Mouse (Mus musculus): ENCODE measurements around the gene Sgsm2. TPM values are rescaled to one million over a fixed set of nuclear protein-coding genes. Genes with fewer than 3 reads are reported as not detected.

The Sgsm2 gene
- polyA plus RNA-seq, 1 experiment from 2014 or later, result 2.4 TPM

DNA sequence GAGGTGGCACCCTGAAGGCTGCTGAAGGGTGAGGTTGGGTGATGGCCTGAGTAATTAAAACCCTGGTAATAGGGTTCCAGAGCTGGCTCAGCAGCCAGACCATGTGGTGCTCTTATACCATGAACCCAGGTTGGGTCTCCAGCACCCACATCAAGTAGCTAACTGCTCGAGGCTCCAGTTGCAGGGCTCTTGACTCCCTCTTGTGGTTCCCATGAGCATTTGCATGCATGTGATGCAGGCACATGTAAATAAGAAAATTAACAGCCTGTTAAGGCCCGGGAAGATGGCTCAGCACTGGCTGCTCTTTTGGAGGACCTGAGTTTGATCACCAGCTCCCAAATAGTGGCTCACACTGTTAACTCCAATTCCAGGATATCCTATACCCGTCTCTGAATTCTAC, 51.1 kb downstream of the Sgsm2 start:
- Histone ChIP-seq H3K4me1 (replicated peaks; ENCODE audit: control insufficient read depth, insufficient read depth, low read length) (no peaks in the 10 kb centered on the region), H3K9ac (ENCODE audit: low read depth, low read length) (no peak overlapping the region), H3K4me2 (replicated peaks; ENCODE audit: low read depth) (no peak overlapping the region), H3K27me3 (replicated peaks; ENCODE audit: control insufficient read depth, insufficient read depth, low read length) (no peaks in the 10 kb centered on the region), H3K36me3 (ENCODE audit: control insufficient read depth, insufficient read depth) (peaks cover 22% of the 10 kb centered on the region), H3K27ac (ENCODE audit: low read depth, low read length) (no peak overlapping the region), H3K4me3 (ENCODE audit: low read depth, low read length) (no peak overlapping the region), H3K9me3 (ENCODE audit: control insufficient read depth) (no peaks in the 10 kb centered on the region)
- no peak for ATAC-seq
- 67% methylated on average over 3 of the region's 3 CpGs for WGBS
- TF ChIP-seq CTCF (IDR thresholded peaks at IDR 0.05; ENCODE audit: low read depth), result peak; percentile 68

DNA sequence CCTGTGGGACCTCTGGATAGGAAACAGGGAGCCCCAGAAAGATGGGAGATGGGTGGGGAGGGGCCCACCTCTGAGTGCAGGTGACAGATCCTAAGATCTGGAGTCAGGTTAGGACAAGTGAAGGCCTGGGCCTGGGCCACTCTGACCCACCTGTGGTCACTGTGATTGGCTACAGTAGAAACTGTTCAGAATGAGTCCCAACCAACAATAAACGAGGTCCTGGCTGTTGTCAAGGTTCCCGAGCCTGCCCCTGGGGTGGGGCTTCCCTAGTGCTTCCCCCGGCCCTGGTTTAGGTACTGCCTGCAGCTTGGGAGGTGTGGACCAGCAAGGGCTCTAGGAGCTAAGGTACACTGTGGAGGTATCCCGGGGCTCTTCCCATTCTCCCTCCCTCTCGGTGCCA, 53.1 kb downstream of the Sgsm2 start:
- Histone ChIP-seq H3K4me2 (replicated peaks; ENCODE audit: low read depth) (no peak overlapping the region), H3K4me1 (replicated peaks; ENCODE audit: control insufficient read depth, insufficient read depth, low read length) (no peaks in the 10 kb centered on the region), H3K9me3 (ENCODE audit: control insufficient read depth) (no peaks in the 10 kb centered on the region), H3K4me3 (ENCODE audit: low read depth, low read length) (no peak overlapping the region), H3K9ac (ENCODE audit: low read depth, low read length) (no peak overlapping the region), H3K27ac (ENCODE audit: low read depth, low read length) (no peak overlapping the region; the same call in 1 of the 2 replicates), H3K27me3 (replicated peaks; ENCODE audit: control insufficient read depth, insufficient read depth, low read length) (no peaks in the 10 kb centered on the region), H3K36me3 (ENCODE audit: control insufficient read depth, insufficient read depth) (peaks cover 22% of the 10 kb centered on the region)
- TF ChIP-seq CTCF (IDR thresholded peaks at IDR 0.05; ENCODE audit: low read depth), result no peak
- no peak for ATAC-seq
- 69% methylated on average over 5 of the region's 5 CpGs for WGBS

DNA sequence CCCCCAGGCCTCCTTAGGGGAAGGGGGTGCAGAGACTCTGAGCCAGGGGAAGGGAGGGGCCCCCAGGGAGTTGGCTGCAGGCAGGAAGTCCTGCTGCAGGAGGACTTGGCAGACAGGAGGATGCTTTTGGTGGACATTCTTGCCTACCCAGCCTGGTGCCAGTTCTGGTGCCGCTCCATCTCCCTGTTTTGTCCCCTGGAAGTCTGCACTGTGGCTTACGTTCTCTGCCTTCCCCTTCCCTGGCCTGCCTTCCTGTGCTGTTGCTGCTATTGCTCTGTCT, 53.5 kb downstream of the Sgsm2 start:
- WGBS, result 83% methylated on average over 2 of the region's 2 CpGs
- no peak overlapping the region; the same call in 1 of the 2 replicates for H3K27ac ChIP-seq (ENCODE audit: low read depth, low read length)
- no peak overlapping the region for H3K4me3 ChIP-seq (ENCODE audit: low read depth, low read length)
- peaks cover 22% of the 10 kb centered on the region for H3K36me3 ChIP-seq (ENCODE audit: control insufficient read depth, insufficient read depth)
- H3K9me3 ChIP-seq (ENCODE audit: control insufficient read depth), result no peaks in the 10 kb centered on the region
- no peaks in the 10 kb centered on the region for H3K27me3 ChIP-seq (replicated peaks; ENCODE audit: control insufficient read depth, insufficient read depth, low read length)
- H3K4me1 ChIP-seq (replicated peaks; ENCODE audit: control insufficient read depth, insufficient read depth, low read length), result no peaks in the 10 kb centered on the region
- ATAC-seq, result no peak
- no peak overlapping the region for H3K4me2 ChIP-seq (replicated peaks; ENCODE audit: low read depth)
- H3K9ac ChIP-seq (ENCODE audit: low read depth, low read length), result no peak overlapping the region
- no peak for TF ChIP-seq CTCF (IDR thresholded peaks at IDR 0.05; ENCODE audit: low read depth)

DNA sequence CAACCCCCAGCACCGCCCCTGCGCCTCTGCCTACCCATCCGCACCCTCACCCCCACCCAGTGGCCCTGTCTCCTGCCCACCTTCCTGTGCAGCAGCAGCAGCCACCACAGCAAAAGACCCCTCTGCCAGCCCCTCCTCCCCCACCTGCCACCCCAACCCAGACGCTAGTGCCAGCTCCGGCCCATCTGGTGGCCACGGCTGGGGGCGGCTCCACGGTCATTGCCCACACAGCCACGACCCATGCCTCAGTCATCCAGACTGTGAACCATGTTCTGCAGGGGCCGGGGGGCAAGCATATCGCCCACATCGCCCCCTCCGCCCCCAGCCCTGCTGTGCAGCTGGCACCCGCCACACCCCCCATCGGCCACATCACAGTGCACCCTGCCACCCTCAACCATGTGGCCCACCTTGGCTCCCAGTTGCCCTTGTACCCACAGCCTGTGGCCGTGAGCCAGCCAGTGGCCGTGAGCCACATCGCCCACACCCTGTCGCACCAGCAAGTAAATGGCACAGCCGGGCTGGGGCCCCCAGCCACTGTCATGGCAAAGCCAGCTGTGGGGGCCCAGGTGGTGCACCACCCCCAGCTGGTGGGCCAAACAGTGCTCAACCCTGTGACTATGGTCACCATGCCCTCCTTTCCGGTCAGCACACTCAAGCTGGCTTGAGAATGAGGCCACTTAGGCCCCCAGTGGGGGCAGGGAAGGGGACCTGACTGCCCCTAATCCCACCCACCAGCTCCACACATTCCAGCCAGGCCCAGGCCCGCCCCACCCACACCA, 54.0 kb downstream of the Sgsm2 start:
- no peak for ATAC-seq
- Histone ChIP-seq H3K4me2 (replicated peaks; ENCODE audit: low read depth) (no peak overlapping the region), H3K9ac (ENCODE audit: low read depth, low read length) (no peak overlapping the region), H3K36me3 (ENCODE audit: control insufficient read depth, insufficient read depth) (peaks cover 22% of the 10 kb centered on the region), H3K9me3 (ENCODE audit: control insufficient read depth) (no peaks in the 10 kb centered on the region), H3K27me3 (replicated peaks; ENCODE audit: control insufficient read depth, insufficient read depth, low read length) (no peaks in the 10 kb centered on the region), H3K27ac (ENCODE audit: low read depth, low read length) (no peak overlapping the region; the same call in 1 of the 2 replicates), H3K4me3 (ENCODE audit: low read depth, low read length) (no peak overlapping the region), H3K4me1 (replicated peaks; ENCODE audit: control insufficient read depth, insufficient read depth, low read length) (no peaks in the 10 kb centered on the region)
- WGBS, result 90% methylated on average over 22 of the region's 22 CpGs
- no peak for TF ChIP-seq CTCF (IDR thresholded peaks at IDR 0.05; ENCODE audit: low read depth)

DNA sequence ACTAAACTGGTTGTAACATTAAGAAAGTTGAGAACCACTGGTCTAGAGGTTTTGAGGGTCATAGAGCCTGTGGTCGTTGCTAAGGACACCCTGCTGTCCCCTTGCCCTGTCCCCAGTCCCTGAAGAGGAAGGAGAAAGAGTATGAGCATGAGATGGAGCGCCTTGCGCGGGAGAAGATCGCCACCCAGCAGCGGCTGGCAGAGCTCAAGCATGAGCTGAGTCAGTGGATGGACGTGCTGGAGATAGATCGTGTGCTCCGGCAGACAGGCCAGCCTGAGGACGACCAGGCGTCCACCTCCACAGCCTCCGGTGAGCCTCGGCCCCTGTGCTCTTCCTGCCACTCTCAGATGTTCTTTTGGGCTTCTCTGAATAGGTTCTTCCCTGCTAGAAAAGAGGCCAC, 54.8 kb downstream of the Sgsm2 start:
- ATAC-seq, result no peak

DNA sequence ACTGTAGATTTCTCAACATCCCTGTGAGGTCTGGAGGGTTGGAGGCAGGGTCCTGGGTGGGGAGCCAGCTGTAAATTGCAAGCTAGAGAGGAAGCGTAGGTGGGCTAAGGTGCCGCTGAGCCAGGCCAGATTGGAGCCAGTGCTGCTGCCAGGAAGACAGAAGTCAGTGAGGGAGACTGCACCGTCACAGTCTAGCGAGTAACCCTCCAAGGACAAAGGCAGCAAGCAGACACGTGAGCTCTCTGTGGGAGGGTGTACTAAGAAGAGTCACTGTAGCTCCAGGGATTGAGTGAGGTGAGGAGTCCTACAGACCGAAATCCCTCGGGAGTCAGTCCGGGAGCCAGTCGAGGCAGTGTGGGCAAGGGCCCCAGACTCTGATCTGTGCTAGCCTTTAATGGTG, 55.5 kb downstream of the Sgsm2 start:
- no peak overlapping the region for H3K9ac ChIP-seq (ENCODE audit: low read depth, low read length)
- ATAC-seq, result no peak
- H3K4me2 ChIP-seq (replicated peaks; ENCODE audit: low read depth), result no peak overlapping the region
- WGBS, result 93% methylated on average over 9 of the region's 9 CpGs
- H3K4me3 ChIP-seq (ENCODE audit: low read depth, low read length), result no peak overlapping the region
- peaks cover 6% of the 10 kb centered on the region; the same call in 1 of the 2 replicates for H3K4me1 ChIP-seq (replicated peaks; ENCODE audit: control insufficient read depth, insufficient read depth, low read length)
- H3K36me3 ChIP-seq (ENCODE audit: control insufficient read depth, insufficient read depth), result peaks cover 27% of the 10 kb centered on the region
- H3K27me3 ChIP-seq (replicated peaks; ENCODE audit: control insufficient read depth, insufficient read depth, low read length), result no peaks in the 10 kb centered on the region
- no peak overlapping the region for H3K27ac ChIP-seq (ENCODE audit: low read depth, low read length)
- H3K9me3 ChIP-seq (ENCODE audit: control insufficient read depth), result no peaks in the 10 kb centered on the region
- no peak for TF ChIP-seq CTCF (IDR thresholded peaks at IDR 0.05; ENCODE audit: low read depth)

More for the DNA sequence above, 54.8 kb downstream of the Sgsm2 start:
- H3K36me3 ChIP-seq (ENCODE audit: control insufficient read depth, insufficient read depth), result peaks cover 22% of the 10 kb centered on the region
- peaks cover 5% of the 10 kb centered on the region; the same call in 1 of the 2 replicates for H3K4me1 ChIP-seq (replicated peaks; ENCODE audit: control insufficient read depth, insufficient read depth, low read length)
- H3K9me3 ChIP-seq (ENCODE audit: control insufficient read depth), result no peaks in the 10 kb centered on the region
- no peak overlapping the region for H3K9ac ChIP-seq (ENCODE audit: low read depth, low read length)
- TF ChIP-seq CTCF (IDR thresholded peaks at IDR 0.05; ENCODE audit: low read depth), result no peak
- WGBS, result 79% methylated on average over 13 of the region's 13 CpGs
- no peak overlapping the region for H3K4me2 ChIP-seq (replicated peaks; ENCODE audit: low read depth)
- H3K4me3 ChIP-seq (ENCODE audit: low read depth, low read length), result no peak overlapping the region
- H3K27me3 ChIP-seq (replicated peaks; ENCODE audit: control insufficient read depth, insufficient read depth, low read length), result no peaks in the 10 kb centered on the region
- H3K27ac ChIP-seq (ENCODE audit: low read depth, low read length), result no peak overlapping the region
